Mouse (Mus musculus) hindbrain, embryonic 14.5 days (tissue): ENCODE data around the gene Pde4d. TPM values are rescaled to one million over a fixed set of nuclear protein-coding genes. Genes with fewer than 3 reads are reported as not detected.

ENCODE experiments used
- ATAC-seq: fragments of 200-750 bp; cut with Nextera tagmentation; 2 replicates; pipeline ENCODE4 v1.8.0; 2017; ENCODE audit warnings: moderate number of reproducible peaks, mild to moderate bottlenecking, moderate TSS enrichment, moderate library complexity; ENCODE audit not compliant: low FRiP score
- DNase-seq: peaks from one replicate; pipeline ENCODE4 v3.0.0-alpha.2; 2015; ENCODE audit warnings: low spot score
- H3K27ac ChIP-seq: fragments of 300-500 bp; sonication (generic); 2 replicates; pipeline ENCODE4 v1.5.1; 2014; ENCODE audit warnings: mild to moderate bottlenecking, moderate library complexity
- H3K27me3 ChIP-seq: fragments of 300-500 bp; sonication (generic); 2 replicates; pipeline ENCODE4 v1.6.1; 2014; ENCODE audit warnings: mild to moderate bottlenecking, low read length, mixed read lengths; ENCODE audit not compliant: control insufficient read depth, insufficient read depth
- H3K36me3 ChIP-seq: fragments of 300-500 bp; sonication (generic); replicated peaks from 2 replicates; pipeline ENCODE4 v1.6.1; 2014; ENCODE audit not compliant: control insufficient read depth, insufficient read depth
- H3K4me1 ChIP-seq: fragments of 300-500 bp; sonication (generic); replicated peaks from 2 replicates; pipeline ENCODE4 v1.6.1; 2014; ENCODE audit warnings: antibody characterized with exemption, low read length, mixed read lengths; ENCODE audit not compliant: control insufficient read depth, insufficient read depth
- H3K4me2 ChIP-seq: fragments of 300-500 bp; sonication (generic); replicated peaks from 2 replicates; pipeline ENCODE4 v1.6.1; 2014; ENCODE audit warnings: mild to moderate bottlenecking, moderate library complexity
- H3K4me3 ChIP-seq: fragments of 300-500 bp; sonication (generic); replicated peaks from 2 replicates; pipeline ENCODE4 v1.5.1; 2014; ENCODE audit warnings: mild to moderate bottlenecking, low read length
- H3K9ac ChIP-seq: fragments of 300-500 bp; sonication (generic); 2 replicates; pipeline ENCODE4 v1.6.1; 2014
- H3K9me3 ChIP-seq: fragments of 300-500 bp; sonication (generic); 2 replicates; pipeline ENCODE4 v1.6.1; 2016; ENCODE audit warnings: low read length; ENCODE audit not compliant: control insufficient read depth
- WGBS: fragments of 180-500 bp; shearing (Covaris S2); extraction: QIAGEN DNeasy Blood & Tissue Kit; methylation state at CpG from one replicate; pipeline ENCODE4 v1.1.7; 2014; 5-methylcytosine and 5-hydroxymethylcytosine counted together
- polyA plus RNA-seq: library from polyadenylated mRNA; unstranded; fragments of >200 nt; fragmentation: Nextera tagmentation; extraction: Ambion mirVana; gene quantifications from 2 replicates; pipeline ENCODE4 v1.2.1, GENCODE M21; 2014

Pde4d gene
- polyA plus RNA-seq, 1 experiment from 2014 or later = 23.2 TPM

DNA sequence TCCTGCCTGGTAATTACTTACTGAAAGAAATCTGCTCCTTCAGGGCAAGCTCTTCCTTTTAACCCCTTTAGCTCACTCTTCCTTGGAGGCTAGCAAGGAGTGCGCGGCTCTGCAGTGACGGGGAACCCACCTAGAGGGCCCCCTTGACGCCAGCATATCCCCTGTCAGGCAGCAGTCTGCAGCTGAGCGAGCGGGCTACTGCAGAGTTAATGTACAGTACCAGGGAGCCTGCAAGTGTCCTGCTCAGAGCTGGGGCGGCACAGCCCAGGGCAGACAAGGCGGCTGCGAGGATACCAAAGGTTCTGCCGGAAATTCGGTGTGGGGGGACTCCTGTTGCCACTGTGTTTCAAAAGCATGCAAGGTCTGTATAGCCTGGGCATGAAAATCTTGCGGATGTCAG, 991.1 kb downstream of the Pde4d start:
- Histone ChIP-seq H3K27me3 (no peaks in the 10 kb centered on the region), H3K27ac (peak overlapping the region; percentile 96), H3K9ac (peak overlapping the region; percentile 86), H3K4me1 (peaks cover 40% of the 10 kb centered on the region), H3K36me3 (no peaks in the 10 kb centered on the region), H3K9me3 (no peaks in the 10 kb centered on the region), H3K4me2 (peak overlapping the region; percentile 81), H3K4me3 (peak overlapping the region; percentile 60)
- under 1% methylated on average over 12 of the region's 12 CpGs for WGBS
- peak; percentile 84 for DNase-seq
- ATAC-seq = peak; percentile 98

DNA sequence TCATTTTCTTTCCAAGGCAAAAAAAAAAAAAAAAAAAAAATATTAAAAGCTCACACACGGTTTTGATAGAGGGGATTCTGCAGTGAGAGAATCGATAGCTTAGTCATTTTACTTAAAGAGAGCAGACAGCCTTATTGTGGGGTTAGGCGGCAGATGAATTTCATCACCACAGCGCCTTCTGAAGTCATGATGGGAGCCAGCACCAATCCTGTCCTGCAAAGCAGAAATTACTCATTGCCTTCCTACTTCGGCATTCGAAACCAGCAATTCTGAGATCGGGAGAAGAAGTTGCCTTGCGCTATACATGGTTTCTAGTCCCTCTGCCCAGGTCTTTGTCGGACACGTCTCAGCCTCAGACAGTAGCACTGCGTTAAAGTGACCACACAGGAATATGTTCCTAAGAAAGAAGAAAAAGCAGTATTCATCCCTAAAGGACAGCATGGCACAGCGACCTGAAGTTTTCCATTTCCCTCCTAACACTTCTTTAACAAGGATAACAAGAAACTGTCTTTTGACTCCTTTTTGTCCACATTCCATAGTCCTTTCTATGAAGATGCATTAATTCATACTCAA, 991.7 kb downstream of the Pde4d start:
- Histone ChIP-seq H3K4me3 (peak overlapping the region; percentile 60), H3K9ac (peak overlapping the region; percentile 86), H3K9me3 (no peaks in the 10 kb centered on the region), H3K27me3 (no peaks in the 10 kb centered on the region), H3K36me3 (no peaks in the 10 kb centered on the region), H3K27ac (peak overlapping the region; percentile 96), H3K4me2 (peak overlapping the region; percentile 81), H3K4me1 (peaks cover 45% of the 10 kb centered on the region)
- ATAC-seq = no peak
- 23% methylated on average over 12 of the region's 12 CpGs for WGBS
- peak; percentile 57 for DNase-seq

DNA sequence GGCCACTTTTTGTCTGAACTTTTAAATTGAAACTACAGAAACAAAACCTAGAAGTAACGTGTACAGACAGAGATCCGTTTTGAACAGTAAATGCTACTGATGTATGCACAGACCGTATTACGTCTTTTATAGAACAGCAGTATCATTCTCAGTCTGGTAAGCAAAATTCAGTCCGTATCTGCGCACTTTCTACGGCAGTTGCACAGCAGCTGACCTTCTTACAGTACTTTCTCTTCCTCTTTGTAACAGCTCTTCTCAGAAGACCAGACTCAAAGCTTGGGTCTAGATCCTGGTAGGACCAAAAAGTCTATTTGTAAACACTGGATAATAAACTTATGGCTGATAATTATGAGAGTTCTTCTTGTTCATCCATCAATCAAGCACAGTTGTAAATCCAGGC, 996.4 kb downstream of the Pde4d start:
- DNase-seq (no peak), ATAC-seq (no peak)
- WGBS = 83% methylated on average over 7 of the region's 7 CpGs
- Histone ChIP-seq H3K27me3 (no peaks in the 10 kb centered on the region), H3K4me1 (peaks cover 47% of the 10 kb centered on the region), H3K27ac (no peak overlapping the region), H3K4me2 (peak overlapping the region; percentile 81), H3K36me3 (no peaks in the 10 kb centered on the region), H3K4me3 (peak overlapping the region; percentile 60; the same call in 1 of the 2 replicates), H3K9me3 (peaks cover 3% of the 10 kb centered on the region; the same call in 1 of the 2 replicates), H3K9ac (no peak overlapping the region)

DNA sequence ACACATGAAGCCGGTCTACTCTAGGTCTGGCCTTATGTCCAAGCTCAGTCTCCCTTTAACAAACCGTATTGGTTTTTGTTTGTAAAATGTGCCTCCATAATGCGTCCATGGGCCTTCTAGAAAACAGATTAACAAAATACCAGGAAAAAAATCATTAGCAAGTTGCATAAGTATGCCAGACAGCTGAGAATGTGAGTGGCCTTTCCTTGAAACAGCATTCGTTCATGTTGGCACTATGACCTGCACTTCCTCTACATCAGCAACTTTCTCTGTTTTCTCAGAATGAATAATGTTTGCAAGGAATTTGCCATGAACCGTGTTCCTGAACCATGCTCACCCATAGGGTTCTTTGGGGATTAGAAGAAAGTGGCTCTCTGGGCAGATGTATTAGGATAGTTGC, 998.4 kb downstream of the Pde4d start:
- no peak overlapping the region for H3K4me3 ChIP-seq
- DNase-seq (no peak), ATAC-seq (no peak)
- 88% methylated on average over 5 of the region's 5 CpGs for WGBS
- H3K9me3 ChIP-seq = peaks cover 5% of the 10 kb centered on the region; the same call in 1 of the 2 replicates
- no peaks in the 10 kb centered on the region for H3K27me3 ChIP-seq
- H3K27ac ChIP-seq = no peak overlapping the region
- no peak overlapping the region for H3K9ac ChIP-seq
- no peaks in the 10 kb centered on the region for H3K36me3 ChIP-seq
- no peak overlapping the region for H3K4me2 ChIP-seq
- H3K4me1 ChIP-seq = peaks cover 42% of the 10 kb centered on the region

DNA sequence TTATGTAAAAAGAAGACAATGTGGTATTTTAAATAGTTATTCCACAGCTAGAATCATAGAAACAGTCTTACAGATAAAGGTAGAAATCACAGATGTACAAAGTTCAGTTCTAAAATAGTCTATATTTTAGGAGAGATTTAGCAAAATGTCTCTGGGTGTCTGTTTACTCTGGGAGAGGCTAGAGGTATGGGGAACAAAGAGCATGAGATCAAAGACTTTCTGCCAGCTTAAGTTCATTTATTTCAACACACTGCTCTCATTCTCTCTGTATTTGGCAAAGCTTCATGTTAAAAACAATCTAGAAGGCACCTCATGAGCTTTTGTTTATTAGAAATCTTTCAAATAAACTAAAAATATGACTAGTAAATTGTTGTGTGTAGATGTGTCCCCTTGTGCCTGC, 1024.6 kb downstream of the Pde4d start:
- DNase-seq = no peak
- Histone ChIP-seq H3K36me3 (no peaks in the 10 kb centered on the region), H3K4me1 (no peaks in the 10 kb centered on the region), H3K9me3 (no peaks in the 10 kb centered on the region), H3K9ac (no peak overlapping the region), H3K4me2 (no peak overlapping the region), H3K27ac (no peak overlapping the region), H3K4me3 (no peak overlapping the region), H3K27me3 (no peaks in the 10 kb centered on the region)
- ATAC-seq = no peak

DNA sequence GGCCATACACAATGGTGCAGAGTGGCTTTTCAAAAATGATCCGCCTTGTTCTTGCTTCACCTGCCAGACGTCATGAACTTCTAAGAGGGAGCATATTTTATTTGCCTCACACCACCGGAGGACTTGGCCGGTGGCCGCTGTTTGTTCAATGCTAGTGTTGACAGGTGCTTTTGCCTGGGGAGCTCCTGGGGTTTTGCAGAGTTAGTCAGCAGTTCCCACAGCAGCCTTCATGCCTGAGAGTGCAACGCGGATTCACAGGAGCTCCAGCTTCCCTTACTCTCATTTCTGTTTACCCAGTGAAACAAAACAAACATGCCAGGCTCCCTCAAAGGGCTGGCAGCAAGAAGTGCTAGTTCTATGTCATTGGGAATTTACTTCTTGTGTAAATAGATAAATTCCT, 1031.7 kb downstream of the Pde4d start:
- peaks cover 3% of the 10 kb centered on the region; the same call in 1 of the 2 replicates for H3K4me1 ChIP-seq
- H3K9ac ChIP-seq = no peak overlapping the region
- H3K27me3 ChIP-seq = no peaks in the 10 kb centered on the region
- no peaks in the 10 kb centered on the region for H3K9me3 ChIP-seq
- ATAC-seq (no peak), DNase-seq (no peak)
- H3K4me3 ChIP-seq = no peak overlapping the region
- 48% methylated on average over 7 of the region's 7 CpGs for WGBS
- H3K36me3 ChIP-seq = no peaks in the 10 kb centered on the region
- no peak overlapping the region for H3K4me2 ChIP-seq
- no peak overlapping the region for H3K27ac ChIP-seq

DNA sequence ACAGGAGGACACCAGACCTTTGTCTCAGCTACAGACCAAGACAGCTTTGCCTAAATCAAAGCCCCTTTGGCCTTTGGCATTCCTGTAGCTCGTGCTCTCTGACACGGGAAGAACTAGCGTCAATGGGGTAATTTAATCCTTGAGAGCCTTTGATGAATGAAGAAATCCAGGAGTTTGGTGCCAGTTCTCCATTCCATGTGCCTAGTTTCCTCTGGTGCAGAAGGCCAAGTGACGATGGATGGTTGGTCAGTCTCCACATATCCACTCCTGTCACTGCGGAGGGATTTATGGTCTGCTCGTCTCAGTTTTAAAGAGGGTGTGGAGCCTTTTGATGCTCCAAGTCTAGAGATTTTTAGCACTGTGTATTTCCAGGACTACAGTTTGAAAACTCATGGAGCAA, 1036.4 kb downstream of the Pde4d start:
- WGBS = 60% methylated on average over 6 of the region's 6 CpGs
- ATAC-seq (no peak), DNase-seq (no peak)
- Histone ChIP-seq H3K27me3 (no peaks in the 10 kb centered on the region), H3K27ac (no peak overlapping the region), H3K4me1 (peaks cover 26% of the 10 kb centered on the region), H3K9ac (no peak overlapping the region), H3K36me3 (no peaks in the 10 kb centered on the region), H3K9me3 (no peaks in the 10 kb centered on the region), H3K4me2 (no peak overlapping the region), H3K4me3 (no peak overlapping the region)

DNA sequence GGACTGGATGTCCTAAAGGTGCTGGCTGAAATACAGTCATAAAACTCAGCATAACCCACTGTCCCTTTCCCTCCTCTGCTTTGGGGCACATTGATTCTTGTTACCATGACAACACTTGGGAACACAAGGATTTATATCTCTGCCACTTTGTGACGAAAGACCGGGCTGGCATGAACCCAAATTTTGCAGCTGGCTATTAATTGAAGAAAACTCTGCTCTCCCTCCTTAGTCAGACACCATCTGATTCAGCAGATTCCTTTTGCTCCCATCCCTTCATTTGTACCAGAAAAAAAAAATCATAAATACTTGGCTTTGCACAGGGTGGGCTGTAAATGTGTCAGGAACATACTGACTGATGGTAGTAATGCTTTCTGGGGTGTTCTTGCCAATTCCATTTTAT, 1037.6 kb downstream of the Pde4d start:
- ATAC-seq = peak; percentile 47; the same call in 1 of the 2 replicates

DNA sequence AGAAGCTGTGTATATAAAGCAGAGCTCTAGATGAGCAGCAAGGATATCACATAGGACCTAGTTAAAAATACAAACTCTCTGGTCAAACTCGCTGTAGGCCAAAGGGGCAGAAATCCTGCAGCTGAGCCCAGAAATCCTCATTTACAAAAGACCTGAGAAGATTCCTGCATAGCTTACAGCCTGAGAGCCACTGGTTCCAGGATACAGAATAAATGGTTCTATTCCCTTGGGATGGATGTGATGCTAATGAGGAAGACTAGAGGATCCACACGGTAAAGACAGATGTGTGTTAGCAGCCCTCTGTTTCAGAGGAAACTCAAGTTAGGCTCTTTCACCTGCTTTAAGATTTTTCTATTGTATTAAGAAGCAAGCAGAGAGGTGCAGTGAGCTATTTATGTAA, 1041.1 kb downstream of the Pde4d start:
- Histone ChIP-seq H3K27me3 (no peaks in the 10 kb centered on the region), H3K9ac (no peak overlapping the region), H3K27ac (no peak overlapping the region), H3K4me1 (peaks cover 32% of the 10 kb centered on the region), H3K4me2 (no peak overlapping the region), H3K36me3 (no peaks in the 10 kb centered on the region), H3K9me3 (no peaks in the 10 kb centered on the region), H3K4me3 (no peak overlapping the region)
- no peak for ATAC-seq
- 24% methylated on average over 2 of the region's 2 CpGs for WGBS
- no peak for DNase-seq

More for the DNA sequence above, 1037.6 kb downstream of the Pde4d start:
- peaks cover 32% of the 10 kb centered on the region for H3K4me1 ChIP-seq
- no peaks in the 10 kb centered on the region for H3K27me3 ChIP-seq
- H3K9me3 ChIP-seq = no peaks in the 10 kb centered on the region
- H3K4me2 ChIP-seq = no peak overlapping the region
- WGBS = 27% methylated on average over 2 of the region's 2 CpGs
- peak; percentile 68 for DNase-seq
- no peak overlapping the region for H3K9ac ChIP-seq
- H3K27ac ChIP-seq = peak overlapping the region; percentile 24; the same call in 1 of the 2 replicates
- H3K36me3 ChIP-seq = no peaks in the 10 kb centered on the region
- H3K4me3 ChIP-seq = no peak overlapping the region

DNA sequence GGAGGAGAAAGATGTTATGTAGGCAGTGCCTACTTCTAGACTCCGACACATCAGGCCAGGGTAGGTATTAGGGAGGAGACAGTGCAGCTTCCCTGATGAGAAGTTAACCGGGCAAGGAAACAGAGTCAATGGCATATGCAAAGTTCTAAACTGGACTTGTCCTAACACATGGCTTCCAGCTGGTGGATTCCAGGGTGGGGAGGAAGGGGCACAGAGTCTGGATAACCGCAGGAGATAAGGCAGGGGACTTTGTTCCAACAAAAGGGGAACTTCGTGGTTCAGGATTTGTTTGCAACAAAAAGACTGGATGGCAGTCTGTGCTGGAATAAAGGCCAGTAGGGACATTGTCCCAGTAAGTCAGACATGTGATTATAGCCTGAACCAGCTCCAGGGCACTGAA, 1042.1 kb downstream of the Pde4d start:
- no peak overlapping the region for H3K27ac ChIP-seq
- ATAC-seq = no peak
- 42% methylated on average over 4 of the region's 4 CpGs for WGBS

More for the DNA sequence above, 1042.1 kb downstream of the Pde4d start:
- Histone ChIP-seq H3K36me3 (no peaks in the 10 kb centered on the region), H3K4me2 (no peak overlapping the region), H3K4me3 (no peak overlapping the region), H3K27me3 (no peaks in the 10 kb centered on the region), H3K9ac (no peak overlapping the region), H3K9me3 (no peaks in the 10 kb centered on the region), H3K4me1 (peaks cover 26% of the 10 kb centered on the region)
- no peak for DNase-seq
